Mouse (Mus musculus): ENCODE measurements around the gene Coro2b. TPM values are rescaled to one million over a fixed set of nuclear protein-coding genes. Genes with fewer than 3 reads are reported as not detected.

Coro2b gene
- polyA plus RNA-seq (2015; fragmentation: Nextera tagmentation; extraction: Ambion mirVana): 32.0 and 33.4 TPM in 2 replicates

DNA sequence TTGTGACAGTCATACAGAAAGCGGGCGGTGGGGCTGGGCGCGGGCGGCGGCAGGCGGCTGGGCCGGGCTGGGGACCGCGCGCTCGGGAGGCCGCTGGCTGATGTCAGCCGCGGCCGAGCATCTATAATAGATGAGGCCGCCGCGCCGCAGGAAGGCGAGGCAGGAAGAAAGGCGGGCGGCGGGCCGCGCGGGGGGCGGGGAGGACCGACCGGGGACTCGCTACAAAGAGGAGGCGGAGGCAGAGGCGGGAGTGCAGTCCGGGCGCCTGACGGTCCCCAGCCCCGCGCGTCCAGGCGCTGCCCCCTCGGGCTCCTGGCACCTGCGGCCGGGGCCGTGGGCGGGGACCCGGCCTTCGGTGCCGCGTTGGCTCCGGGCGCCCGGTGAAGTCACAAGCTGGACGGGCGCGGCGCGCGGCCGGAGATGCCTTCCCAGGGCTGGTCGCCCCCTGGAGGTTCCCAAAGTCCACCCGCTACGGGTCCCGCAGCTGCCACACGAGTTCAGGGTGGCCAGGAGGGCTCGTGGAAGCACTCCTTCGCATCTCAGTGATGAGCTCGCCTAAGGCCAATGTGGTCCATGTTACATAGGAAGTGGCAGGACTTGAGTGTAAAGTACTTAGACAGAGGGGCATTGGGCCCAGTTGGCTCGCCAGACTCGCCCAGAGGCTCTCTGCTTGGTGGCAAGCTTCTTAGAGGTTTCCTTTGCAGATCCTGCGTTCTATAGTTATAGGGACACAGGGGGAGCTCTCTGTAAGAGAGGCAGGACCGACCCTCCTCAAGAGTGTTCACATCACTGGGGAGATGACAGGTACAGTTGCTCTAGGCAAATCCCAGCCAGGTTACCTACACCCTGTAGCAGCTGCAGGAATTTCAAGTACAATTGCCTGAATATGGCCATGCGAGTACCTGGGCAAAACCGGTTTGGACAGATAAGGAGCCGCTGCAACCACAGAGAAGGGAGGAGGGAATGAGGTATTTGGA is at the start of gene Coro2b:
Gene Coro2b, minus strand, starts transcription at position 390 of the 977 bp plus-strand sequence.
- WGBS: 1% methylated on average over 60 of the region's 74 CpGs
- peaks cover 47% of the 10 kb centered on the region for H3K4me1 ChIP-seq (ENCODE audit: control insufficient read depth, insufficient read depth, low read length)
- H3K9ac ChIP-seq (ENCODE audit: low read depth, low read length): peak within 1 kb of the TSS; percentile 96

GRCm38 (mm10) chr9:62577558-62577957 is 40.7 kb upstream of the Coro2b start:
- no peak overlapping the region for H3K27ac ChIP-seq (ENCODE audit: low read length)
- no peaks in the 10 kb centered on the region for H3K4me1 ChIP-seq (ENCODE audit: control insufficient read depth, insufficient read depth, low read length)
- no peak overlapping the region for H3K4me3 ChIP-seq (ENCODE audit: low read depth, low read length)
- ATAC-seq: no peak
- WGBS: 63% methylated on average over 1 of the region's 1 CpGs
- no peaks in the 10 kb centered on the region for H3K36me3 ChIP-seq (ENCODE audit: control insufficient read depth, insufficient read depth, low read length)
- H3K9ac ChIP-seq (ENCODE audit: low read depth, low read length): no peak overlapping the region
- no peaks in the 10 kb centered on the region for H3K27me3 ChIP-seq (ENCODE audit: control insufficient read depth, insufficient read depth, low read depth, low read length)
- 0 out of 2 replicates have a peak, but pooled peaks cover 4% of the 10 kb centered on the region for H3K9me3 ChIP-seq (replicated peaks; ENCODE audit: control insufficient read depth, low read length, poor library complexity, severe bottlenecking)
- H3K4me2 ChIP-seq (ENCODE audit: low read length): no peak overlapping the region

More for the DNA sequence above, at the start of gene Coro2b:
- peak; percentile 59 for ATAC-seq
- H3K36me3 ChIP-seq (ENCODE audit: control insufficient read depth, insufficient read depth, low read length): no peaks in the 10 kb centered on the region
- H3K27ac ChIP-seq (ENCODE audit: low read length): peak within 1 kb of the TSS; percentile 96
- no peaks in the 10 kb centered on the region for H3K27me3 ChIP-seq (ENCODE audit: control insufficient read depth, insufficient read depth, low read depth, low read length)
- peak within 1 kb of the TSS; percentile 78 for H3K4me3 ChIP-seq (ENCODE audit: low read depth, low read length)
- H3K4me2 ChIP-seq (ENCODE audit: low read length): peak within 1 kb of the TSS; percentile 79
- H3K9me3 ChIP-seq (replicated peaks; ENCODE audit: control insufficient read depth, low read length, poor library complexity, severe bottlenecking): no peaks in the 10 kb centered on the region

GRCm38 (mm10) chr9:62569121-62569520 is 32.3 kb upstream of the Coro2b start:
- H3K9me3 ChIP-seq (replicated peaks; ENCODE audit: control insufficient read depth, low read length, poor library complexity, severe bottlenecking): 0 out of 2 replicates have a peak, but pooled peaks cover 4% of the 10 kb centered on the region
- H3K36me3 ChIP-seq (ENCODE audit: control insufficient read depth, insufficient read depth, low read length): no peaks in the 10 kb centered on the region
- H3K4me2 ChIP-seq (ENCODE audit: low read length): no peak overlapping the region
- H3K4me1 ChIP-seq (ENCODE audit: control insufficient read depth, insufficient read depth, low read length): no peaks in the 10 kb centered on the region
- H3K27me3 ChIP-seq (ENCODE audit: control insufficient read depth, insufficient read depth, low read depth, low read length): no peaks in the 10 kb centered on the region
- ATAC-seq: no peak
- H3K27ac ChIP-seq (ENCODE audit: low read length): no peak overlapping the region
- no peak overlapping the region for H3K9ac ChIP-seq (ENCODE audit: low read depth, low read length)
- WGBS: 89% methylated on average over 6 of the region's 6 CpGs
- no peak overlapping the region for H3K4me3 ChIP-seq (ENCODE audit: low read depth, low read length)

DNA sequence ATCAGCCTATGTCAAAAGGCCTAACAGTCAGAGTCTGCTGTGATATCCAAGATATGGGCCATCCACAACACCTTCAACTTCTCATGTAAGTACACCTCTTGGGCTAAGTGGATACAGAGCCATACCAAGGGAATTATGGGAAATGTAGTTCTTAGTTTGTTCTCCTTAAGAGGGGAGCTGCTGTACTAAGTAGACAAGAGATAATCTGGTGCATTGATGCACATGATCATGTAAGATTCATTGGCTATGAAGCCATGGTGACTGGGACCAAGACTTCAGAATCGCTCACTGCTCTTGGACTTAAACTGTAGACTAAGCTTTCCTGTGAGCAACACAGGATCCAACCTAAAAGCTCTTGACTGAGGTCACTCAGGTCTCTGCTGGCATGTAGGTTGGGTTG is 31.0 kb upstream of the Coro2b start:
- WGBS: 100% methylated on average over 1 of the region's 1 CpGs
- H3K27ac ChIP-seq (ENCODE audit: low read length): no peak overlapping the region
- no peak overlapping the region for H3K4me3 ChIP-seq (ENCODE audit: low read depth, low read length)
- 0 out of 2 replicates have a peak, but pooled peaks cover 1% of the 10 kb centered on the region for H3K9me3 ChIP-seq (replicated peaks; ENCODE audit: control insufficient read depth, low read length, poor library complexity, severe bottlenecking)
- no peaks in the 10 kb centered on the region for H3K27me3 ChIP-seq (ENCODE audit: control insufficient read depth, insufficient read depth, low read depth, low read length)
- no peak overlapping the region for H3K4me2 ChIP-seq (ENCODE audit: low read length)
- no peak overlapping the region for H3K9ac ChIP-seq (ENCODE audit: low read depth, low read length)
- no peaks in the 10 kb centered on the region for H3K4me1 ChIP-seq (ENCODE audit: control insufficient read depth, insufficient read depth, low read length)
- H3K36me3 ChIP-seq (ENCODE audit: control insufficient read depth, insufficient read depth, low read length): no peaks in the 10 kb centered on the region
- ATAC-seq: no peak

DNA sequence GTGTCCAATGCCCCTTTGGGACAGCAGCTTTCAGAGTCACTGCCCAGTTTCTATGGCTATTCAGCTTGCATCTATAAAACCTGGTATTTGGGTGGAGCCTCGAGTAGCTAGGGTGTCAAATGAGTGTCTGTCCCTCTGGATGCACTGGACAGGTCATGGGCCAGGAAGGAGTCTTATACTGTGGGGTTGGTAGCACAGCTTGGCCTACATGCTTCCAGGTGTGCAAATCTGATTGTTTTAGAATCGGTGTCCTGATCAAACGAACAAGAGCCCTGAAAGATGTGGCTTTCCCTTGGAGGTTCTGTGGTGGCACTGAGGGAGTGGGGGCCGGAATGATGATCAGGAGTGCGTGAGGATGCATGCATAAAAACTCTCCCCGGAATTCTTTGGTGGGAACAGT is 25.4 kb upstream of the Coro2b start:
- H3K4me3 ChIP-seq (ENCODE audit: low read depth, low read length): no peak overlapping the region
- 90% methylated on average over 6 of the region's 6 CpGs for WGBS
- H3K27me3 ChIP-seq (ENCODE audit: control insufficient read depth, insufficient read depth, low read depth, low read length): no peaks in the 10 kb centered on the region
- H3K4me2 ChIP-seq (ENCODE audit: low read length): no peak overlapping the region
- no peak overlapping the region for H3K27ac ChIP-seq (ENCODE audit: low read length)
- no peaks in the 10 kb centered on the region for H3K36me3 ChIP-seq (ENCODE audit: control insufficient read depth, insufficient read depth, low read length)
- no peak for ATAC-seq
- H3K9me3 ChIP-seq (replicated peaks; ENCODE audit: control insufficient read depth, low read length, poor library complexity, severe bottlenecking): no peaks in the 10 kb centered on the region
- H3K9ac ChIP-seq (ENCODE audit: low read depth, low read length): no peak overlapping the region
- H3K4me1 ChIP-seq (ENCODE audit: control insufficient read depth, insufficient read depth, low read length): no peaks in the 10 kb centered on the region

- H3K9me3 ChIP-seq (replicated peaks; ENCODE audit: control insufficient read depth, low read length, poor library complexity, severe bottlenecking): no peaks in the 10 kb centered on the region
- no peak overlapping the region for H3K4me3 ChIP-seq (ENCODE audit: low read depth, low read length)
- no peaks in the 10 kb centered on the region; the same call in 1 of the 2 replicates for H3K4me1 ChIP-seq (ENCODE audit: control insufficient read depth, insufficient read depth, low read length)
- H3K27me3 ChIP-seq (ENCODE audit: control insufficient read depth, insufficient read depth, low read depth, low read length): no peaks in the 10 kb centered on the region
- H3K9ac ChIP-seq (ENCODE audit: low read depth, low read length): no peak overlapping the region
- H3K4me2 ChIP-seq (ENCODE audit: low read length): no peak overlapping the region
- no peak overlapping the region for H3K27ac ChIP-seq (ENCODE audit: low read length)
- 90% methylated on average over 4 of the region's 4 CpGs for WGBS
- no peak for ATAC-seq
- no peaks in the 10 kb centered on the region for H3K36me3 ChIP-seq (ENCODE audit: control insufficient read depth, insufficient read depth, low read length)
These were observed 23.6 kb upstream of the Coro2b start for GRCm38 (mm10) chr9:62560432-62560831.

- no peaks in the 10 kb centered on the region for H3K36me3 ChIP-seq (ENCODE audit: control insufficient read depth, insufficient read depth, low read length)
- H3K4me2 ChIP-seq (ENCODE audit: low read length): no peak overlapping the region
- WGBS: 72% methylated on average over 5 of the region's 5 CpGs
- no peak overlapping the region for H3K9ac ChIP-seq (ENCODE audit: low read depth, low read length)
- H3K4me1 ChIP-seq (ENCODE audit: control insufficient read depth, insufficient read depth, low read length): peaks cover 4% of the 10 kb centered on the region
- H3K9me3 ChIP-seq (replicated peaks; ENCODE audit: control insufficient read depth, low read length, poor library complexity, severe bottlenecking): no peaks in the 10 kb centered on the region
- no peak overlapping the region for H3K4me3 ChIP-seq (ENCODE audit: low read depth, low read length)
- ATAC-seq: no peak
- no peak overlapping the region for H3K27ac ChIP-seq (ENCODE audit: low read length)
- H3K27me3 ChIP-seq (ENCODE audit: control insufficient read depth, insufficient read depth, low read depth, low read length): no peaks in the 10 kb centered on the region
These were observed 23.2 kb upstream of the Coro2b start for GRCm38 (mm10) chr9:62560006-62560405.

GRCm38 (mm10) chr9:62559446-62559845 is 22.6 kb upstream of the Coro2b start:
- Histone ChIP-seq H3K27me3 (ENCODE audit: control insufficient read depth, insufficient read depth, low read depth, low read length) (no peaks in the 10 kb centered on the region), H3K9me3 (replicated peaks; ENCODE audit: control insufficient read depth, low read length, poor library complexity, severe bottlenecking) (no peaks in the 10 kb centered on the region), H3K4me2 (ENCODE audit: low read length) (no peak overlapping the region), H3K9ac (ENCODE audit: low read depth, low read length) (no peak overlapping the region), H3K4me3 (ENCODE audit: low read depth, low read length) (no peak overlapping the region), H3K27ac (ENCODE audit: low read length) (no peak overlapping the region), H3K4me1 (ENCODE audit: control insufficient read depth, insufficient read depth, low read length) (peaks cover 10% of the 10 kb centered on the region), H3K36me3 (ENCODE audit: control insufficient read depth, insufficient read depth, low read length) (no peaks in the 10 kb centered on the region)
- WGBS: 86% methylated on average over 3 of the region's 3 CpGs
- no peak for ATAC-seq

DNA sequence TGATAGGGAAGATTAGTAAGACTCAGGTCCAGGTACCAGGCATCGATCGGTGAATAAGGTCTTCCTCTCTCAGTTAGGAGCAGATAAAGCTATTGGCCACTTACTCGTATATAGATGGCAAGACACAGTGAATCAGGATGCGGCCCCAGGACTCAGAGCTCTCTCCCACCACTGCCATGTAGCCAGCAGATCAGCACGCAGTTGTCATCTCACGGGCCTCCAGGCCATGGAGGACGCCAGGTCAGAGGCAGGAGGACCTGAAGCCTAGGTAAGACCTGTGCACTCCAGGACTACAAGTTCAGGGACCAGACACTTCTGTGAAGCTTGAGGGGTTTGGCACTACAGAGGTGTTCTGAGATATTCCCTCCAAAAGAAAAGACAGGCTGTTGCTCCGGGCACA is 21.2 kb upstream of the Coro2b start:
- Histone ChIP-seq H3K9ac (ENCODE audit: low read depth, low read length) (no peak overlapping the region), H3K36me3 (ENCODE audit: control insufficient read depth, insufficient read depth, low read length) (no peaks in the 10 kb centered on the region), H3K4me2 (ENCODE audit: low read length) (no peak overlapping the region), H3K27me3 (ENCODE audit: control insufficient read depth, insufficient read depth, low read depth, low read length) (no peaks in the 10 kb centered on the region), H3K9me3 (replicated peaks; ENCODE audit: control insufficient read depth, low read length, poor library complexity, severe bottlenecking) (no peaks in the 10 kb centered on the region), H3K27ac (ENCODE audit: low read length) (no peak overlapping the region), H3K4me1 (ENCODE audit: control insufficient read depth, insufficient read depth, low read length) (peaks cover 16% of the 10 kb centered on the region), H3K4me3 (ENCODE audit: low read depth, low read length) (no peak overlapping the region)
- ATAC-seq: no peak
- 94% methylated on average over 8 of the region's 8 CpGs for WGBS

Data from midbrain, embryonic 16.5 days (tissue).